Mouse (Mus musculus) heart, embryonic 11.5 days (tissue): Measurements from ENCODE around the gene Flt3. TPM values are rescaled to one million over a fixed set of nuclear protein-coding genes. Genes with fewer than 3 reads are reported as not detected.

Experiments
- ATAC-seq: fragments of 200-750 bp; cut with Nextera tagmentation; replicated peaks from 2 replicates; pipeline ENCODE4 v1.8.0; 2017; ENCODE audit warnings: moderate library complexity; ENCODE audit not compliant: insufficient number of reproducible peaks, low FRiP score, low TSS enrichment
- H3K27ac ChIP-seq: fragments of 300-500 bp; sonication (generic); 2 replicates; pipeline ENCODE4 v1.5.1; 2014; ENCODE audit warnings: mild to moderate bottlenecking, low read depth, low read length
- H3K27me3 ChIP-seq: fragments of 300-500 bp; sonication (generic); 2 replicates; pipeline ENCODE4 v1.6.1; 2014; ENCODE audit warnings: mild to moderate bottlenecking, low read length, mixed read lengths; ENCODE audit not compliant: control insufficient read depth, insufficient read depth
- H3K36me3 ChIP-seq: fragments of 300-500 bp; sonication (generic); 2 replicates; pipeline ENCODE4 v1.6.1; 2014; ENCODE audit warnings: mild to moderate bottlenecking, low read length, moderate library complexity, mixed read lengths; ENCODE audit not compliant: control insufficient read depth, insufficient read depth
- H3K4me1 ChIP-seq: fragments of 300-500 bp; sonication (generic); 2 replicates; pipeline ENCODE4 v1.6.1; 2014; ENCODE audit warnings: low read length; ENCODE audit not compliant: control insufficient read depth, insufficient read depth
- H3K4me2 ChIP-seq: fragments of 300-500 bp; sonication (generic); 2 replicates; pipeline ENCODE4 v1.6.1; 2014; ENCODE audit warnings: mild to moderate bottlenecking, moderate library complexity
- H3K4me3 ChIP-seq: fragments of 300-500 bp; sonication (generic); 2 replicates; pipeline ENCODE4 v1.5.1; 2014; ENCODE audit warnings: low read depth, low read length
- H3K9ac ChIP-seq: fragments of 300-500 bp; sonication (generic); 2 replicates; pipeline ENCODE4 v1.6.1; 2014; ENCODE audit warnings: mild to moderate bottlenecking, low read depth, low read length, moderate library complexity
- H3K9me3 ChIP-seq: fragments of 300-500 bp; sonication (generic); replicated peaks from 2 replicates; pipeline ENCODE4 v1.6.1; 2016; ENCODE audit warnings: low read length; ENCODE audit not compliant: control insufficient read depth
- WGBS: fragments of 180-500 bp; shearing (Covaris S2); extraction: QIAGEN DNeasy Blood & Tissue Kit; methylation state at CpG from one replicate; pipeline ENCODE4 v1.1.7; 2014; ENCODE audit not compliant: insufficient replicate concordance; 5-methylcytosine and 5-hydroxymethylcytosine counted together
- polyA plus RNA-seq: library from polyadenylated mRNA; unstranded; fragments of >200 nt; fragmentation: Nextera tagmentation; extraction: Ambion mirVana; gene quantifications from 2 replicates; pipeline ENCODE4 v1.2.1, GENCODE M21; 2014

Flt3 gene
- polyA plus RNA-seq, 1 experiment from 2014 or later, result 0.10 TPM

DNA sequence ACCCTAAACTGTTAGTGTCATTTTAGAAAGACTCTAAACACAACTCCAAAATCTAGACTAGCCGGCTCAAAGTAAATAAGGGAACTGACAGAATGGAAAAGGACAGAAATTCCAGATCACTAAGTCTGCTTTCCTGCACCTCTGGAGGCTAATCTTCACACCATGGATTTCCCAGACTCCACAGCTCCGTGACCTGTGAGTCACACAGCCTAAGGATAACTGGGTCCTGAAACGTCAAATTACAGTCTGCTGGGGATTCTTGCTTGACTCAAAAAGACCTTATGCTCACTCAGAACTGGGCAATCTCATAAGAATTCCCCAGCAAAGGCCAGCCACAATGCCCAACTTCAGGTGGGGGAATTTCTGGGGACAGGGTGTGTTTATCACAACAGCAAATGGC is 44.5 kb downstream of the Flt3 start:
- Histone ChIP-seq H3K9me3 (no peaks in the 10 kb centered on the region), H3K4me1 (no peaks in the 10 kb centered on the region), H3K9ac (no peak overlapping the region), H3K27me3 (no peaks in the 10 kb centered on the region), H3K36me3 (no peaks in the 10 kb centered on the region), H3K4me2 (no peak overlapping the region), H3K4me3 (no peak overlapping the region), H3K27ac (no peak overlapping the region)
- 47% methylated on average over 3 of the region's 3 CpGs for WGBS
- no peak for ATAC-seq

- Histone ChIP-seq H3K4me1 (no peaks in the 10 kb centered on the region), H3K36me3 (no peaks in the 10 kb centered on the region), H3K9ac (no peak overlapping the region), H3K27ac (no peak overlapping the region), H3K4me2 (no peak overlapping the region), H3K9me3 (no peaks in the 10 kb centered on the region), H3K27me3 (no peaks in the 10 kb centered on the region), H3K4me3 (no peak overlapping the region)
- no peak for ATAC-seq
- WGBS, result 74% methylated on average over 8 of the region's 8 CpGs
These were observed 45.3 kb downstream of the Flt3 start for GRCm38 (mm10) chr5:147354985-147355384.

GRCm38 (mm10) chr5:147354161-147354780 is 46.0 kb downstream of the Flt3 start:
- Histone ChIP-seq H3K36me3 (no peaks in the 10 kb centered on the region), H3K4me3 (no peak overlapping the region), H3K4me1 (no peaks in the 10 kb centered on the region), H3K4me2 (no peak overlapping the region), H3K9ac (no peak overlapping the region), H3K9me3 (no peaks in the 10 kb centered on the region), H3K27me3 (no peaks in the 10 kb centered on the region), H3K27ac (no peak overlapping the region)
- WGBS, result 54% methylated on average over 17 of the region's 17 CpGs
- ATAC-seq, result no peak

DNA sequence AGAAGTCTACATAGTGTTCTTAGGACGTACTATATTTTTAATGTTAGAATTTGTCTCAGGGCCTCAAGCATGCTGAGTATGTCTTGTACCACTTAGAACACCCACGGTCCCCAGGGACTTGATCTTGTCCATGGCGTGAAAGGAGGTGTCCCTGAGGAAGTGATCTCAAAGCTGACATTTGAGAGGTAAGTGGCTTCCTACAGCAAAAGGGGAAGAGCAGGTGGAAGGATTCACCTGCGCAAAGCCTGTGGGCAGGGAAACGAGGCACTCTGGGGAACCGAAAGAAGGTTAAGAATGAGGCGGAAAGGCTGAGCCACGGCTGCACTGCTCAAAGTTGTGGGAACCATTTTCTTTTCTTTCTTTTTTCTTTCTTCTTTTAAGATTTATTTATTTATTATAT is 48.4 kb downstream of the Flt3 start:
- no peak for ATAC-seq
- Histone ChIP-seq H3K4me2 (no peak overlapping the region), H3K36me3 (no peaks in the 10 kb centered on the region), H3K4me3 (no peak overlapping the region), H3K4me1 (no peaks in the 10 kb centered on the region), H3K9me3 (no peaks in the 10 kb centered on the region), H3K9ac (no peak overlapping the region), H3K27me3 (no peaks in the 10 kb centered on the region), H3K27ac (no peak overlapping the region)
- WGBS, result 82% methylated on average over 8 of the region's 8 CpGs

DNA sequence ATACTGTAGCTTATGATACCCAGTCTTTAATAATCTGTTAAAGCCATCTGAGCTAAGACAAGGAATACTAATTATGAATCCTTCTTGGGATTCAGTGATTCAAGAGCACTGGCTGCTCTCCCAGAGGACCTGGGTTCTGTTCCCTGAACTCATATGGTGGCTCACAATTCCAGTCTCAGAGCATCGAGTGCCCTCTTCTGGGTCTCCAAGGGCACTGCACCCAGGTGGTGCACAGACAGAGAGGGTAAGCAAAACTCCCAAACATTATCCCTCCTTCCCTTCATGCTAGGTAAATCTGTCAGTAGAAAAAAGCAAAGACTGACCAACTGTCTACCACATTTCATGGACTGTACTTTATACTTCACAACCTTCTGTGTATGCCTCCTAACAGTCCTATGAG is 54.3 kb downstream of the Flt3 start:
- H3K9me3 ChIP-seq, result no peaks in the 10 kb centered on the region
- no peak overlapping the region for H3K9ac ChIP-seq
- H3K4me3 ChIP-seq, result no peak overlapping the region
- no peaks in the 10 kb centered on the region for H3K4me1 ChIP-seq
- no peaks in the 10 kb centered on the region for H3K36me3 ChIP-seq
- WGBS, result 60% methylated on average over 1 of the region's 1 CpGs
- no peak for ATAC-seq
- H3K4me2 ChIP-seq, result no peak overlapping the region
- no peak overlapping the region for H3K27ac ChIP-seq
- no peaks in the 10 kb centered on the region for H3K27me3 ChIP-seq

- H3K9me3 ChIP-seq, result no peaks in the 10 kb centered on the region
- H3K4me3 ChIP-seq, result no peak overlapping the region
- ATAC-seq, result no peak
- WGBS, result 80% methylated on average over 10 of the region's 10 CpGs
- no peak overlapping the region for H3K27ac ChIP-seq
- no peak overlapping the region for H3K9ac ChIP-seq
- no peaks in the 10 kb centered on the region for H3K36me3 ChIP-seq
- no peaks in the 10 kb centered on the region for H3K27me3 ChIP-seq
- H3K4me2 ChIP-seq, result no peak overlapping the region
- no peaks in the 10 kb centered on the region for H3K4me1 ChIP-seq
These were observed 56.4 kb downstream of the Flt3 start for GRCm38 (mm10) chr5:147343904-147344303.

DNA sequence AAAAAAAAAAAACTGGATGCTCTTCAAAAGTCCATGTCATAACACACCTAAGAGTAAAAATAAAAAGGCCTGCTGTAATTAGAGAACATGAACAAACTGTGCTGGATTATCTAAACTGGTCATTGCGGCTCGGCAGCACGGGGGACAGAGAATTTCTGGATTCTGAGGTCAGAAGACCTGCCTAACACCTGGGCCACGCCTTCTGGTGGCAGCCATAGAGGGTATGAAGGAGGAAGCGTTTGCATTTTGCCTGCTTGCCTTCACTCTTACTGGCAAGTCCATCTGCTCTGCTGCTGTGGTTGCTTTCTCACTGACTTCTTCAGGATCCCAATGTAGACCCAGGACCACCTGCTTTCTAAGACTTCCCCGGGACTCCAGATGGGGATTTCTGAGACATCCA is 57.4 kb downstream of the Flt3 start:
- no peak overlapping the region for H3K9ac ChIP-seq
- WGBS, result 83% methylated on average over 6 of the region's 6 CpGs
- H3K36me3 ChIP-seq, result no peaks in the 10 kb centered on the region
- H3K9me3 ChIP-seq, result no peaks in the 10 kb centered on the region
- no peak for ATAC-seq
- H3K4me2 ChIP-seq, result no peak overlapping the region
- H3K4me3 ChIP-seq, result no peak overlapping the region
- no peak overlapping the region for H3K27ac ChIP-seq
- no peaks in the 10 kb centered on the region for H3K27me3 ChIP-seq
- no peaks in the 10 kb centered on the region for H3K4me1 ChIP-seq

DNA sequence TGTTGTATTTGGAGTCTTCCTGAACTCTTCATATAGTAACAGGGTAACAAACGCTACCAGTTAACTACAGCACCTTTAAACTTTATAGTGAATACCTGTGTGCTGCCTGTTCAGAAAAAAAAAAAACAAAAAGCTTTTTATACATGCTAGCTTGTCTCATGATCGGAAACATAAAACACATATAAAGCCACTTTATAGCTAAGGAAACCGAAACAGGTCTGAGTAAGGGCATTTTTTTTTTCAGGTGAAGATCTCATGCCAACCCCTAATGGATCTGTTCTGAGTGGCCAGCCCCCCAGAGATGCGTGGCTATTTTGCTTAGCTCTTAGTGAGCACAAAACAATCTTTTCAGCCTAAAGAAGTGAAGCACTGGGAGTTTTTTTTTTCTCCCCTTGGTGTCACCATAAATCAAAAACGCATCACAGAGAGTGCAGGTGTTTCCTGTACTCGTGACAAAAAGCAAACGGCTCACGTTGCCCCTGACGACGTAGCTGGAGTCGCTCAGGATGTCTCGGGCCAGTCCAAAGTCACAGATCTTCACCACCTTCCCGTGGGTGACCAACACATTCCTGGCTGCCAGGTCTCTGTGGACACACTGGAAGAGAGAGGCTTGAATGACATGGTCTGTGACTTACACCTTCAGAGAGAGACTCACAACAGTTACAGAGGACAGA is 59.4 kb downstream of the Flt3 start:
- H3K27ac ChIP-seq, result no peak overlapping the region

DNA sequence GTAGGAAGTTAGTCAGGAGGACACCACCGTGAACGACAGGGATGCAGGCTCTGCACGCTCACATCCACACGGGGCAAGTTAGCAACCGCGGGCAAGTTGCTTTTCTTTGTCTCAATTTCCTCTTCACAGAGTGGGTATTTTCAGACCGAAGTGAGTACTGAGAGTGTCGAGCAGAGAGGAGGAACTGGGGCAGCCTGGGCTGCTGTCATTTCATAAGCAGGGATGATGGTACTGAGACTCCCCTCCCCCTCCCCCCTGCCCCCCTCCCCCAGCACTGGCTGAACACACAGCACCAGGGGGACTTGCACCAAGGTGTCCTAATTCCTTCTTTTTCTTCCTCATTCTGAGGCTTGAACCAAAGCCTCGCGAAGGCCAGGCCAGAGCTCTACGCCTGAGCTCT is 60.7 kb downstream of the Flt3 start:
- H3K4me3 ChIP-seq, result no peak overlapping the region
- 82% methylated on average over 11 of the region's 11 CpGs for WGBS
- no peak for ATAC-seq
- H3K9ac ChIP-seq, result no peak overlapping the region
- H3K36me3 ChIP-seq, result no peaks in the 10 kb centered on the region
- no peaks in the 10 kb centered on the region for H3K27me3 ChIP-seq
- H3K4me2 ChIP-seq, result no peak overlapping the region
- H3K4me1 ChIP-seq, result no peaks in the 10 kb centered on the region
- no peaks in the 10 kb centered on the region for H3K9me3 ChIP-seq
- no peak overlapping the region for H3K27ac ChIP-seq

More for the DNA sequence above, 59.4 kb downstream of the Flt3 start:
- Histone ChIP-seq H3K4me1 (no peaks in the 10 kb centered on the region), H3K36me3 (no peaks in the 10 kb centered on the region), H3K4me3 (no peak overlapping the region), H3K9me3 (no peaks in the 10 kb centered on the region), H3K4me2 (no peak overlapping the region), H3K27me3 (no peaks in the 10 kb centered on the region), H3K9ac (no peak overlapping the region)
- ATAC-seq, result no peak
- WGBS, result 58% methylated on average over 13 of the region's 13 CpGs
